Mouse (Mus musculus) hindbrain, postnatal 0 days (tissue): ENCODE data around the gene Usp3. TPM values are rescaled to one million over a fixed set of nuclear protein-coding genes. Genes with fewer than 3 reads are reported as not detected.
A peak's percentile ranks its signal among the peaks of the same experiment; 100 is the strongest.

Experiments
- ATAC-seq: fragments of 200-750 bp; cut with Nextera tagmentation; 2 replicates; pipeline ENCODE4 v1.8.0; 2017; ENCODE audit warnings: mild to moderate bottlenecking, moderate TSS enrichment, moderate library complexity
- DNase-seq: peaks from one replicate; pipeline ENCODE4 v3.0.0-alpha.2; 2015; ENCODE audit warnings: low spot score
- H3K27ac ChIP-seq: fragments of 300-500 bp; sonication (generic); 2 replicates; pipeline ENCODE4 v1.5.1; 2014; ENCODE audit warnings: mild to moderate bottlenecking
- H3K27me3 ChIP-seq: fragments of 300-500 bp; sonication (generic); 2 replicates; pipeline ENCODE4 v1.6.1; 2014; ENCODE audit warnings: low read length, mixed read lengths; ENCODE audit not compliant: insufficient read depth
- H3K36me3 ChIP-seq: fragments of 300-500 bp; sonication (generic); 2 replicates; pipeline ENCODE4 v1.6.1; 2014; ENCODE audit warnings: low read length, mixed read lengths; ENCODE audit not compliant: insufficient read depth
- H3K4me1 ChIP-seq: fragments of 300-500 bp; sonication (generic); 2 replicates; pipeline ENCODE4 v1.6.1; 2014; ENCODE audit warnings: antibody characterized with exemption, low read length, mixed read lengths; ENCODE audit not compliant: insufficient read depth
- H3K4me2 ChIP-seq: fragments of 300-500 bp; sonication (generic); 2 replicates; pipeline ENCODE4 v1.6.1; 2014; ENCODE audit warnings: low read depth, mild to moderate bottlenecking, low read length, moderate library complexity, mixed read lengths
- H3K4me3 ChIP-seq: fragments of 300-500 bp; sonication (generic); 2 replicates; pipeline ENCODE4 v1.5.1; 2014; ENCODE audit warnings: low read length
- H3K9ac ChIP-seq: fragments of 300-500 bp; sonication (generic); replicated peaks from 2 replicates; pipeline ENCODE4 v1.6.1; 2014; ENCODE audit warnings: mild to moderate bottlenecking, low read length, moderate library complexity, mixed read lengths
- H3K9me3 ChIP-seq: fragments of 300-500 bp; sonication (generic); 2 replicates; pipeline ENCODE4 v1.6.1; 2016; ENCODE audit warnings: low read length, mixed read lengths
- CTCF ChIP-seq: IDR thresholded peaks from 2 replicates; pipeline ENCODE4 v1.5.1; 2016; ENCODE audit warnings: antibody characterized with exemption, control low read depth, low read depth
- WGBS: fragments of 180-500 bp; shearing (Covaris S2); extraction: QIAGEN DNeasy Blood & Tissue Kit; methylation state at CpG from one replicate; pipeline ENCODE4 v1.1.7; 2014; 5-methylcytosine and 5-hydroxymethylcytosine counted together
- polyA plus RNA-seq: library from polyadenylated mRNA; unstranded; fragments of >200 nt; fragmentation: Nextera tagmentation; extraction: Ambion mirVana; gene quantifications from 2 replicates; pipeline ENCODE4 v1.2.1, GENCODE M21; 2015
- total RNA-seq: library from RNA; depleted of rRNA; stranded (reverse); fragments of >200 nt; gene quantifications from 2 replicates; pipeline ENCODE4 v1.2.3, GENCODE M21; 2014

Usp3 gene
- total and polyA plus RNA-seq, 2 experiments from 2014 or later = 28.4 to 39.6 TPM

- no peak for ATAC-seq
- Histone ChIP-seq H3K36me3 (no peaks in the 10 kb centered on the region), H3K4me3 (no peak overlapping the region), H3K27ac (no peak overlapping the region), H3K4me1 (no peaks in the 10 kb centered on the region), H3K4me2 (no peak overlapping the region), H3K27me3 (no peaks in the 10 kb centered on the region), H3K9me3 (no peaks in the 10 kb centered on the region), H3K9ac (no peak overlapping the region)
- WGBS = 75% methylated on average over 7 of the region's 7 CpGs
- DNase-seq = no peak
- TF ChIP-seq CTCF = no peak
These were observed 21.6 kb upstream of the Usp3 start for GRCm38 (mm10) chr9:66614547-66614946.

- TF ChIP-seq CTCF = no peak
- Histone ChIP-seq H3K4me3 (no peak overlapping the region), H3K4me1 (no peaks in the 10 kb centered on the region), H3K27me3 (no peaks in the 10 kb centered on the region), H3K36me3 (no peaks in the 10 kb centered on the region), H3K27ac (no peak overlapping the region), H3K9me3 (no peaks in the 10 kb centered on the region), H3K4me2 (no peak overlapping the region), H3K9ac (no peak overlapping the region)
- DNase-seq (no peak), ATAC-seq (no peak)
- 89% methylated on average over 7 of the region's 7 CpGs for WGBS
These were observed 20.7 kb upstream of the Usp3 start for GRCm38 (mm10) chr9:66613667-66614066.

GRCm38 (mm10) chr9:66611478-66612093, 18.6 kb upstream of the Usp3 start:
- peak overlapping the region; percentile 50 for H3K4me2 ChIP-seq
- no peak overlapping the region for H3K27ac ChIP-seq
- 17% methylated on average over 18 of the region's 18 CpGs for WGBS
- H3K27me3 ChIP-seq = no peaks in the 10 kb centered on the region
- peak; percentile 90 for DNase-seq
- no peaks in the 10 kb centered on the region for H3K36me3 ChIP-seq
- TF ChIP-seq CTCF = peak; percentile 91
- no peaks in the 10 kb centered on the region for H3K4me1 ChIP-seq
- H3K4me3 ChIP-seq = no peak overlapping the region
- H3K9ac ChIP-seq = no peak overlapping the region
- peak; percentile 67 for ATAC-seq
- no peaks in the 10 kb centered on the region for H3K9me3 ChIP-seq

GRCm38 (mm10) chr9:66608817-66609345, 15.9 kb upstream of the Usp3 start:
- ATAC-seq (no peak), DNase-seq (no peak)
- no peaks in the 10 kb centered on the region for H3K9me3 ChIP-seq
- no peak overlapping the region for H3K4me3 ChIP-seq
- no peak overlapping the region for H3K9ac ChIP-seq
- H3K4me2 ChIP-seq = no peak overlapping the region
- WGBS = 86% methylated on average over 5 of the region's 5 CpGs
- TF ChIP-seq CTCF = no peak
- no peaks in the 10 kb centered on the region for H3K36me3 ChIP-seq
- H3K27me3 ChIP-seq = no peaks in the 10 kb centered on the region
- no peaks in the 10 kb centered on the region for H3K4me1 ChIP-seq
- H3K27ac ChIP-seq = no peak overlapping the region

- H3K4me2 ChIP-seq = no peak overlapping the region
- TF ChIP-seq CTCF = no peak
- no peaks in the 10 kb centered on the region for H3K4me1 ChIP-seq
- no peaks in the 10 kb centered on the region for H3K9me3 ChIP-seq
- no peak overlapping the region for H3K9ac ChIP-seq
- no peak for DNase-seq
- H3K27me3 ChIP-seq = no peaks in the 10 kb centered on the region
- no peaks in the 10 kb centered on the region for H3K36me3 ChIP-seq
- H3K27ac ChIP-seq = no peak overlapping the region
- ATAC-seq = no peak
- 75% methylated on average over 12 of the region's 12 CpGs for WGBS
- no peak overlapping the region for H3K4me3 ChIP-seq
These were observed 13.9 kb upstream of the Usp3 start for GRCm38 (mm10) chr9:66606851-66607250.

- Histone ChIP-seq H3K27me3 (no peaks in the 10 kb centered on the region), H3K9ac (no peak overlapping the region), H3K36me3 (no peaks in the 10 kb centered on the region), H3K4me2 (no peak overlapping the region), H3K27ac (no peak overlapping the region), H3K4me3 (no peak overlapping the region), H3K4me1 (no peaks in the 10 kb centered on the region), H3K9me3 (no peaks in the 10 kb centered on the region)
- peak; percentile 49 for DNase-seq
- ATAC-seq = no peak
- 70% methylated on average over 13 of the region's 13 CpGs for WGBS
- no peak for TF ChIP-seq CTCF
These were observed 13.2 kb upstream of the Usp3 start for GRCm38 (mm10) chr9:66605876-66606750.
